Mouse (Mus musculus) lung, embryonic 16.5 days (tissue): ENCODE results near the gene A730015C16Rik. TPM values are rescaled to one million over a fixed set of nuclear protein-coding genes. Genes with fewer than 3 reads are reported as not detected.

Experiments used
- ATAC-seq: fragments of 200-750 bp; cut with Nextera tagmentation; 2 replicates; pipeline ENCODE4 v1.8.0; 2017; ENCODE audit warnings: low read depth, mild to moderate bottlenecking, moderate library complexity
- H3K27ac ChIP-seq: fragments of 300-500 bp; sonication (generic); 2 replicates; pipeline ENCODE4 v1.5.1; 2014; ENCODE audit warnings: mild to moderate bottlenecking, control low read depth, low read length
- H3K27me3 ChIP-seq: fragments of 300-500 bp; sonication (generic); 2 replicates; pipeline ENCODE4 v1.6.1; 2014; ENCODE audit warnings: low read depth, low read length, mixed read lengths; ENCODE audit not compliant: control insufficient read depth, insufficient read depth
- H3K36me3 ChIP-seq: fragments of 300-500 bp; sonication (generic); 2 replicates; pipeline ENCODE4 v1.6.1; 2014; ENCODE audit warnings: low read length; ENCODE audit not compliant: control insufficient read depth, insufficient read depth
- H3K4me1 ChIP-seq: fragments of 300-500 bp; sonication (generic); replicated peaks from 2 replicates; pipeline ENCODE4 v1.6.1; 2014; ENCODE audit warnings: low read length, mixed read lengths; ENCODE audit not compliant: control insufficient read depth, insufficient read depth
- H3K4me2 ChIP-seq: fragments of 300-500 bp; sonication (generic); 2 replicates; pipeline ENCODE4 v1.6.1; 2014; ENCODE audit warnings: low read depth, low read length, control low read depth
- H3K4me3 ChIP-seq: fragments of 300-500 bp; sonication (generic); 2 replicates; pipeline ENCODE4 v1.5.1; 2014; ENCODE audit warnings: mild to moderate bottlenecking, low read length, control low read depth
- H3K9ac ChIP-seq: fragments of 300-500 bp; sonication (generic); 2 replicates; pipeline ENCODE4 v1.6.1; 2014; ENCODE audit warnings: low read length, control low read depth
- H3K9me3 ChIP-seq: fragments of 300-500 bp; sonication (generic); 2 replicates; pipeline ENCODE4 v1.6.1; 2016; ENCODE audit warnings: low read length; ENCODE audit not compliant: control insufficient read depth
- WGBS: fragments of 180-500 bp; shearing (Covaris S2); extraction: QIAGEN DNeasy Blood & Tissue Kit; methylation state at CpG from one replicate; pipeline ENCODE4 v1.1.7; 2014; 5-methylcytosine and 5-hydroxymethylcytosine counted together
- polyA plus RNA-seq: library from polyadenylated mRNA; unstranded; fragments of >200 nt; fragmentation: Nextera tagmentation; extraction: Ambion mirVana; gene quantifications from 2 replicates; pipeline ENCODE4 v1.2.1, GENCODE M21; 2015

A730015C16Rik gene
- polyA plus RNA-seq, 1 experiment from 2014 or later, result 1.5 TPM

- no peaks in the 10 kb centered on the region for H3K9me3 ChIP-seq
- H3K4me2 ChIP-seq, result peak overlapping the region; percentile 72
- WGBS, result 0% methylated on average over 6 of the region's 6 CpGs
- ATAC-seq, result no peak
- H3K4me3 ChIP-seq, result peak overlapping the region; percentile 83
- peaks cover 4% of the 10 kb centered on the region for H3K36me3 ChIP-seq
- H3K4me1 ChIP-seq, result peaks cover 19% of the 10 kb centered on the region
- H3K27me3 ChIP-seq, result no peaks in the 10 kb centered on the region
- H3K27ac ChIP-seq, result peak overlapping the region; percentile 97
- peak overlapping the region; percentile 71 for H3K9ac ChIP-seq
These were observed 14.6 kb downstream of the A730015C16Rik start for GRCm38 (mm10) chr4:108833828-108834114.

DNA sequence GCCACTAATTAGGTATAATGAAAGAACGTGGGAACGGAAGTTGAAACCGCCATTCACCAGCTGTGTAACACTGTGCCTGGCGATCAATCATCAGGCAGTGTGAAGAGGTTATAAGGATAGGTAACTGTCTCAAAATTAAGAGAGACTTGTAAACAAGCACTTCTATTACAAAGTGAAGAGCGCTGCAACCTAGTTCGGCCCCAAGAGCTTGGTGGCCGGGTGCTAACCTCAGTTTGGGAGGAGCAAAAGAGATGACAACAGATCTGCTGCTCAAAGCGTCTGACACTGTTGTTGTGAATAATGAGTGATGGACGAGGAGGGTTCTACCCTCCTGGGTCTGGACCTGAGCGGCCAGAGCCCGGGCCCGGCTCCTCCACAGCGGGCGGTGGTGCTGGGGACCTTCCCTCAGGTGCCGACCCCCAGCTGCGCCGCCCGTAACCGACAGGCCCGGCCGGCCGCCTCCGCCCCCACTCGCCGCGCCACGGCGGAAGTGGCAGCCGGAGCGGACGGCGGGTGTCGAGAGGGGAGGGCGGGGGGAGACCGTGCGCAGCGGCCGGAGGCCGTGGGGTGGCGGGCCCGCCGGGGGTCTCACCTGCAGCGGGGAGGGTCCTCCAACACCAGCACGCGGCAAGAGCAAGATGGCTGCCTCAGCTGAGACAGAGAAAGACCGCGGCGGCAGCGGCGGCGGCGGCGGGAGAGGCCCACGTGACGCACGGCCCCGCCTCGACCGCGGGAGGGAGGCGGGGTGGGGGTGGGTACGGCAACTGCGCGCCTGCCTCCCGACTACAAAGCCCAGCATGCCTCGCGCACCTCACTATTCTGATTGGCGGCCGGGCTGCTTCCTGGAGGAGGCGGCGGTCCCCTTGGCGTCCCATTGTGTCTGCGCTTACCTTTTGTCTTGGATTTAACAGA is 15.2 kb downstream of the A730015C16Rik start, which contains the start of gene Btf3l4:
Gene Btf3l4 (minus strand): TSS at position 699 of the 912 bp plus-strand sequence.
- 1% methylated on average over 61 of the region's 73 CpGs for WGBS
- peaks cover 19% of the 10 kb centered on the region for H3K4me1 ChIP-seq
- H3K9ac ChIP-seq, result peak within 1 kb of the TSS; percentile 93
- H3K27ac ChIP-seq, result peak within 1 kb of the TSS; percentile 97
- peak within 1 kb of the TSS; percentile 72 for H3K4me2 ChIP-seq
- peaks cover 4% of the 10 kb centered on the region for H3K36me3 ChIP-seq
- no peaks in the 10 kb centered on the region for H3K27me3 ChIP-seq
- ATAC-seq, result peak; percentile 95
- no peaks in the 10 kb centered on the region for H3K9me3 ChIP-seq
- peak within 1 kb of the TSS; percentile 83 for H3K4me3 ChIP-seq

DNA sequence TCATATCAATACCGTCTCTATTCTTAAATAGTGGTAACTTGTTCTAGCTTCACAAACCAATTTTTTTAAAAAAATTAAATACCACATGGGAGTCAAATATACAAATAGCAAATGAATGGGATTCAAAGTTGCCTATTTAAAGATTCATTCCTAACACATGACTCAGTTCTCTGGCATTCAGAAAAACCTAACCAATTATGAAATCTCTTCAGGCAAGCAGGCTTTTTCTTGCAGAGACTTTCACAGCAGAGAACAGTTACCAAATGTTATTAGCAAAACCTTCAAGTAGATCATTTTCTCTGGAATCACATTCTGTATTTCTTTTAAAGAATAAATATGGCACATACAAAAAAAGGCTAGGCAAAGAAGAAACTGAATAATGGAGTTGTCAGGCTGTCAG is 17.7 kb downstream of the A730015C16Rik start:
- Histone ChIP-seq H3K4me1 (peaks cover 15% of the 10 kb centered on the region), H3K27me3 (no peaks in the 10 kb centered on the region), H3K36me3 (peaks cover 11% of the 10 kb centered on the region), H3K4me2 (no peak overlapping the region), H3K4me3 (no peak overlapping the region), H3K27ac (no peak overlapping the region), H3K9ac (no peak overlapping the region), H3K9me3 (no peaks in the 10 kb centered on the region)
- ATAC-seq, result no peak
- 78% methylated on average over 1 of the region's 1 CpGs for WGBS

DNA sequence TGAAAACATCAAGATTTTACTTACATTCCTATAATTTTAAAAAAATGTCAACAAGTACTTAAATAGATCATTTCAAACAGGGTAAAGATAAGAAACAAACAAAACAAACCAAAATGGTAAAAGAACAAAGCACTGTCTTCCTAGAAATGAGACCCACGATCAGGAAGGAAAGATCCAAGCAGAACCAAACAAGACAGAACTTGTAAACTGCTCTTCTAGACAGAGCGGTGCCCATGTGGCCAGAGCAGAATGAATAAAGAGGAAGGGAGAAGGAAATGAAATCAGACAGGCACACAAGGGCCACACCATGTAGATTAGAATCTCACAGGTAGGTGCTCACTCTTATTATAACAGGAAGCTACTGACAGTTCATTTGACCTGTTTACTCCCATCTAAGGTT is 21.8 kb downstream of the A730015C16Rik start:
- ATAC-seq, result no peak
- Histone ChIP-seq H3K4me1 (peaks cover 4% of the 10 kb centered on the region), H3K36me3 (peaks cover 23% of the 10 kb centered on the region)

GRCm38 (mm10) chr4:108826096-108826495 is 22.3 kb downstream of the A730015C16Rik start:
- no peak overlapping the region for H3K4me2 ChIP-seq
- 79% methylated on average over 1 of the region's 1 CpGs for WGBS
- no peak for ATAC-seq
- no peaks in the 10 kb centered on the region for H3K9me3 ChIP-seq
- no peak overlapping the region for H3K4me3 ChIP-seq
- H3K27me3 ChIP-seq, result no peaks in the 10 kb centered on the region
- peaks cover 24% of the 10 kb centered on the region for H3K36me3 ChIP-seq
- H3K27ac ChIP-seq, result no peak overlapping the region
- no peak overlapping the region for H3K9ac ChIP-seq
- H3K4me1 ChIP-seq, result 0 out of 2 replicates have a peak, but pooled peaks cover 2% of the 10 kb centered on the region

More for the DNA sequence above, 21.8 kb downstream of the A730015C16Rik start:
- Histone ChIP-seq H3K4me3 (no peak overlapping the region), H3K9ac (no peak overlapping the region), H3K4me2 (no peak overlapping the region), H3K9me3 (no peaks in the 10 kb centered on the region), H3K27ac (no peak overlapping the region), H3K27me3 (no peaks in the 10 kb centered on the region)
- 79% methylated on average over 2 of the region's 2 CpGs for WGBS

- H3K4me3 ChIP-seq, result no peak overlapping the region
- no peak overlapping the region for H3K9ac ChIP-seq
- H3K27me3 ChIP-seq, result no peaks in the 10 kb centered on the region
- peaks cover 26% of the 10 kb centered on the region for H3K36me3 ChIP-seq
- no peak overlapping the region for H3K27ac ChIP-seq
- H3K9me3 ChIP-seq, result no peaks in the 10 kb centered on the region
- 82% methylated on average over 3 of the region's 3 CpGs for whole genome bisulfite sequencing
- ATAC-seq, result no peak
- H3K4me1 ChIP-seq, result no peaks in the 10 kb centered on the region
- no peak overlapping the region for H3K4me2 ChIP-seq
These were observed 22.7 kb downstream of the A730015C16Rik start for GRCm38 (mm10) chr4:108825677-108826076.

GRCm38 (mm10) chr4:108811550-108811949 is 36.9 kb downstream of the A730015C16Rik start:
- no peak overlapping the region for H3K4me3 ChIP-seq
- H3K4me1 ChIP-seq, result no peaks in the 10 kb centered on the region
- H3K36me3 ChIP-seq, result peaks cover 5% of the 10 kb centered on the region; the same call in 1 of the 2 replicates
- no peak for ATAC-seq
- no peak overlapping the region for H3K9ac ChIP-seq
- no peak overlapping the region for H3K4me2 ChIP-seq
- no peaks in the 10 kb centered on the region for H3K9me3 ChIP-seq
- WGBS, result 75% methylated on average over 6 of the region's 6 CpGs
- H3K27ac ChIP-seq, result no peak overlapping the region
- H3K27me3 ChIP-seq, result no peaks in the 10 kb centered on the region

GRCm38 (mm10) chr4:108811142-108811541 is 37.3 kb downstream of the A730015C16Rik start:
- H3K27me3 ChIP-seq, result no peaks in the 10 kb centered on the region
- 59% methylated on average over 4 of the region's 4 CpGs for WGBS
- no peak overlapping the region for H3K27ac ChIP-seq

DNA sequence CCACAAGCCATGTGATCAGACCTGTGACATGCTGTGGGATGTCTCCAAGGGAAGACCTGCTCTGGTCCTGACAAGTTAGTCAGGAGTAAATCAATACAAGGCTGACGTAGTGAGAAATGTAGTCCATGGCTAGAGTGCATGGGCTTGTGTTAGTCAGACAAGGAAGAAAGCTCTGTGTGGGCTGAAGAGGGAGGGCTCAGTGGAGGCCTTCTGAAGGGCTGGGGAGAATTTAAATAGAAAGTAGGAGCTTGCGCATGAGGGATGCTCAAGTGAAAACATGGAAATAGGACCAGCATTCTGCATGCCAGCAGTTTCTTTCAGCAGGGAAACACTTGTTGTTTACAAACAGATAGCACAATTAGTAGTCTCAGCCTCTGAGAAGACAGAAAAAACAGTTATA is 44.9 kb downstream of the A730015C16Rik start:
- Histone ChIP-seq H3K27ac (no peak overlapping the region), H3K9me3 (no peaks in the 10 kb centered on the region), H3K9ac (no peak overlapping the region), H3K4me2 (no peak overlapping the region), H3K4me3 (no peak overlapping the region), H3K4me1 (no peaks in the 10 kb centered on the region), H3K27me3 (no peaks in the 10 kb centered on the region), H3K36me3 (no peaks in the 10 kb centered on the region)
- 81% methylated on average over 2 of the region's 2 CpGs for WGBS
- ATAC-seq, result no peak

More at GRCm38 (mm10) chr4:108811142-108811541, 37.3 kb downstream of the A730015C16Rik start:
- no peaks in the 10 kb centered on the region for H3K9me3 ChIP-seq
- no peak for ATAC-seq
- no peak overlapping the region for H3K4me2 ChIP-seq
- H3K4me3 ChIP-seq, result no peak overlapping the region
- no peak overlapping the region for H3K9ac ChIP-seq
- H3K4me1 ChIP-seq, result no peaks in the 10 kb centered on the region
- H3K36me3 ChIP-seq, result peaks cover 5% of the 10 kb centered on the region; the same call in 1 of the 2 replicates
